Mouse (Mus musculus): Measurements from ENCODE around the gene Klhl22.

DNA sequence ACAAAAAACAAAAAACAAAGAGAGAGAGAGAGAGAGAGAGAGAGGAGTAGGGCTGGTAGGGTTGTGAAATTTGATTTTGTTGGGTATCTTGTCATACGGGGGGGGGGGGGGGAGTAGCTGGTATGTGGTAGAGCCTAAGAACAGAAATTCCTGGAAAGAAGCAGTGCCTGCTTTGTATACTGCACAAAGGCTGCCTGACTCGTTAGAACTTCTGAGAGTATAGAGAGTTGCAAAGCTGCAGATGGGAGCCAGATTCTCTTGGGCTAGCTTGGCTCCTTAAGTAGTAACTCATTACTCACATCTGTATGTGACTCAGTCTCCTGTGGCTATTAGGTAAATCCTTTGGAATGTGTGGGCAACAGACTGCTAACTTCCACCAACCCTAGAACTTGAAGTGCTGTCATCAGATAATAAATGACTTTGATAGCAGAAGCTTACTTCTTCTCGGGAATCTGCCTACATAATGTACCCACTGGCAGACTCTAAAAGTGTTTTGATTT lies 26.5 kb upstream of the Klhl22 start, which contains the start of gene Med15:
- TF ChIP-seq E2F4 (IDR thresholded peaks at IDR 0.05; ENCODE audit: insufficient read depth) (no peak), CEBPB (IDR thresholded peaks at IDR 0.05; ENCODE audit: insufficient read depth, poor library complexity, severe bottlenecking) (peak; percentile 33)
